ENCODE assay signal across 10 mouse cellular contexts in the genomic region with DNA sequence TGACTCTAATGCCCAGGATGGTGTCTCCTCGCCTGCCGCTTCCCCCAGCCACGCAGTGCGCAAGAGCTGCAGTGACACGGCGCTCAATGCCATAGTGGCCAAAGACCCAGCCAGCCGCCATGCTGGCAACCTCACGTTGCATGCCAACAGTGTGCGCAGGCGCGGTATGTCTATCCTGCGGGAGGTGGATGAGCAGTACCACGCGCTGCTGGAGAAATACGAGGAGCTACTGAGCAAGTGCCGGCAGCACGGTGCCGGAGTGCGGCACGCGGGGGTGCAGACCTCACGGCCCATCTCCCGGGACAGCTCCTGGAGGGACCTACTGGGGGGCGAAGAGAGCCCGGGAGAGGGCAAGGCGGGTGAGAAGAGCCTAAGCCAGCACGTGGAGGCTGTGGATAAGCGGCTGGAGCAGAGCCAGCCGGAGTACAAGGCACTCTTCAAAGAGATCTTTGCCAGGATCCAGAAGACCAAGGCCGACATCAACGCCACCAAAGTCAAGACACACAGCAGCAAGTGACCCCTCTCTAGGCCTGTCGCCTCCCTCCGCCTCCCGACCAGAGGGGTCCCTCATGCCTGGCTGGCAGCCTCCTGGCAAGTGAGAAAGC. TPM values are rescaled to one million over a fixed set of nuclear protein-coding genes. Genes with fewer than 3 reads are reported as not detected.
A peak's percentile ranks its signal among the peaks of the same experiment; 100 is the strongest.
DNase-seq lines count a peak whose midpoint lies in the region; ATAC-seq and TF ChIP-seq lines count a peak whose summit lies in the region.
"Had no signal": no experiment of that assay in that cellular context is flagged by ENCODE, and none has a peak within 500 bp of the region (broad histone marks: within the 10 kb centered on the region; RNA-seq: fewer than 3 reads in every experiment).

No protein-coding gene starts in this region.

- H3K4me1 ChIP-seq in hindbrain, postnatal 0 days (ENCODE audit: insufficient read depth, low read length) = no peaks in the 10 kb centered on the region
- no peaks in the 10 kb centered on the region for H3K4me1 ChIP-seq in hindbrain, embryonic 11.5 days (replicated peaks; ENCODE audit: control insufficient read depth, insufficient read depth, low read length)
- no peaks in the 10 kb centered on the region for H3K4me1 ChIP-seq in liver, embryonic 15.5 days (replicated peaks)
- no peaks in the 10 kb centered on the region for H3K4me1 ChIP-seq in thymus, adult 2 months (replicated peaks; ENCODE audit: control insufficient read depth, insufficient read depth, low read length)

- peak; percentile 39; the same call in 1 of the 2 replicates for ATAC-seq in hindbrain, postnatal 0 days
- ATAC-seq in hindbrain, embryonic 11.5 days (ENCODE audit: low FRiP score) = no peak
- no peak for ATAC-seq in liver, embryonic 15.5 days (ENCODE audit: insufficient read depth)
- ATAC-seq: Patski had no signal

- no peak for TF ChIP-seq POLR2A in thymus, adult 2 months (IDR thresholded peaks at IDR 0.05; ENCODE audit: control insufficient read depth, extremely low read depth, insufficient read depth, low read length, poor library complexity)

- H3K36me3 ChIP-seq in hindbrain, postnatal 0 days (ENCODE audit: insufficient read depth, low read length) = peaks cover 37% of the 10 kb centered on the region
- H3K36me3 ChIP-seq in hindbrain, embryonic 11.5 days (ENCODE audit: control insufficient read depth, insufficient read depth, low read length) = peaks cover 7% of the 10 kb centered on the region; the same call in 1 of the 2 replicates
- H3K36me3 ChIP-seq in liver, embryonic 15.5 days (replicated peaks) = no peaks in the 10 kb centered on the region
- no peaks in the 10 kb centered on the region for H3K36me3 ChIP-seq in thymus, adult 2 months (ENCODE audit: control insufficient read depth, insufficient read depth, low read length)

- WGBS in hindbrain, postnatal 0 days = 62% methylated on average over 34 of the region's 34 CpGs
- WGBS in hindbrain, embryonic 11.5 days = 69% methylated on average over 34 of the region's 34 CpGs
- 66% methylated on average over 34 of the region's 34 CpGs for WGBS in liver, embryonic 15.5 days (ENCODE audit: insufficient replicate concordance)
- 90% methylated on average over 34 of the region's 34 CpGs for WGBS in thymus, adult 2 months

- no peak overlapping the region for H3K4me2 ChIP-seq in hindbrain, postnatal 0 days (ENCODE audit: low read depth, low read length)
- H3K4me2 ChIP-seq in hindbrain, embryonic 11.5 days (replicated peaks; ENCODE audit: low read depth, low read length) = no peak overlapping the region; the same call in 1 of the 2 replicates
- peak overlapping the region; percentile 38 for H3K4me2 ChIP-seq in liver, embryonic 15.5 days

- no peak overlapping the region for H3K9ac ChIP-seq in hindbrain, postnatal 0 days (replicated peaks; ENCODE audit: low read length)
- H3K9ac ChIP-seq in hindbrain, embryonic 11.5 days (ENCODE audit: low read depth, low read length) = no peak overlapping the region
- H3K9ac ChIP-seq in liver, embryonic 15.5 days = no peak overlapping the region

- no peak overlapping the region for H3K27ac ChIP-seq in hindbrain, postnatal 0 days
- no peak overlapping the region for H3K27ac ChIP-seq in hindbrain, embryonic 11.5 days (ENCODE audit: low read depth, low read length)
- H3K27ac ChIP-seq in liver, embryonic 15.5 days (replicated peaks) = no peak overlapping the region
- no peak overlapping the region for H3K27ac ChIP-seq in thymus, adult 2 months (ENCODE audit: control insufficient read depth, insufficient read depth, low read length)

- TF ChIP-seq CTCF in hindbrain, postnatal 0 days (IDR thresholded peaks at IDR 0.05; ENCODE audit: low read depth) = no peak
- TF ChIP-seq CTCF in thymus, adult 2 months (IDR thresholded peaks at IDR 0.05; ENCODE audit: borderline replicate concordance, control insufficient read depth, extremely low read depth, insufficient read depth, low read length, poor library complexity) = no peak

- peak; percentile 50 for DNase-seq in hindbrain, postnatal 0 days (ENCODE audit: low spot score)
- no peak for DNase-seq in hindbrain, embryonic 11.5 days (ENCODE audit: low spot score)
- DNase-seq in adrenal gland, postnatal 10 days = peak; percentile 56
- DNase-seq in cerebellum, postnatal 14 days = peak; percentile 86
- no peak for DNase-seq in thymus, adult 2 months
- DNase-seq in lung, postnatal 25 days (ENCODE audit: low spot score) = no peak
- no peak for DNase-seq in spleen, postnatal 4 days (ENCODE audit: low spot score in 2 of 2)
- DNase-seq: gastrocnemius, postnatal 36 days had no signal

- no peak overlapping the region for H3K4me3 ChIP-seq in hindbrain, postnatal 0 days (ENCODE audit: low read length)
- H3K4me3 ChIP-seq in hindbrain, embryonic 11.5 days (ENCODE audit: low read depth, low read length) = no peak overlapping the region
- H3K4me3 ChIP-seq in liver, embryonic 15.5 days (replicated peaks) = no peak overlapping the region
- H3K4me3 ChIP-seq in thymus, adult 2 months (ENCODE audit: control insufficient read depth, insufficient read depth, low read length) = no peak overlapping the region

- no peaks in the 10 kb centered on the region for H3K27me3 ChIP-seq in hindbrain, postnatal 0 days (ENCODE audit: insufficient read depth, low read length)
- peaks cover 3% of the 10 kb centered on the region; the same call in 1 of the 2 replicates for H3K27me3 ChIP-seq in hindbrain, embryonic 11.5 days (ENCODE audit: control insufficient read depth, insufficient read depth, low read length)
- H3K27me3 ChIP-seq in liver, embryonic 15.5 days = peaks cover 33% of the 10 kb centered on the region
- H3K27me3 ChIP-seq in thymus, adult 2 months (ENCODE audit: control insufficient read depth, insufficient read depth, low read length) = no peaks in the 10 kb centered on the region
- H3K27me3 ChIP-seq: Patski had no signal

- H3K9me3 ChIP-seq in hindbrain, postnatal 0 days (ENCODE audit: low read length) = no peaks in the 10 kb centered on the region
- H3K9me3 ChIP-seq in hindbrain, embryonic 11.5 days (ENCODE audit: control insufficient read depth, low read length) = no peaks in the 10 kb centered on the region
- no peaks in the 10 kb centered on the region for H3K9me3 ChIP-seq in liver, embryonic 15.5 days (replicated peaks)

RNA-seq across cellular contexts. Expression of a gene that starts 9.7 kb away (rescaled TPM):
- 138 and 204 TPM in 2 replicates for total RNA-seq in hindbrain, postnatal 0 days (2014; rRNA removed)
- polyA plus RNA-seq in hindbrain, postnatal 0 days (2015; fragmentation: Nextera tagmentation; extraction: Ambion mirVana) = 205 and 210 TPM in 2 replicates
- polyA plus RNA-seq in hindbrain, embryonic 11.5 days (2014; fragmentation: Nextera tagmentation; extraction: Ambion mirVana) = 226 and 243 TPM in 2 replicates
- total RNA-seq in adrenal gland, postnatal 10 days (2021) = 100 to 1,000 TPM; 147 to 163 TPM
- 78.1 and 78.7 TPM in 2 replicates for polyA plus RNA-seq in liver, embryonic 15.5 days (2015; fragmentation: Nextera tagmentation; extraction: Ambion mirVana)
- 144 and 166 TPM in 2 replicates for polyA plus RNA-seq in thymus, adult 2 months (2012; rRNA removed)

RNA-seq across cellular contexts. Expression of a gene that starts 12.1 kb away (rescaled TPM):
- total RNA-seq in hindbrain, postnatal 0 days (2014; rRNA removed) = 70.8 and 72.3 TPM in 2 replicates
- 17.7 and 18.8 TPM in 2 replicates for polyA plus RNA-seq in hindbrain, postnatal 0 days (2015; fragmentation: Nextera tagmentation; extraction: Ambion mirVana)
- polyA plus RNA-seq in hindbrain, embryonic 11.5 days (2014; fragmentation: Nextera tagmentation; extraction: Ambion mirVana) = 19.0 and 20.0 TPM in 2 replicates
- 10 to 100 TPM; 30.7 to 43.9 TPM for total RNA-seq in adrenal gland, postnatal 10 days (2021)
- polyA plus RNA-seq in liver, embryonic 15.5 days (2015; fragmentation: Nextera tagmentation; extraction: Ambion mirVana) = 1.2 and 1.3 TPM in 2 replicates
- 14.3 and 15.1 TPM in 2 replicates for polyA plus RNA-seq in thymus, adult 2 months (2012; rRNA removed)

RNA-seq across cellular contexts. Expression of a gene that starts 25.9 kb away (rescaled TPM):
- 203 and 240 TPM in 2 replicates for total RNA-seq in hindbrain, postnatal 0 days (2014; rRNA removed)
- 1,097 and 1,122 TPM in 2 replicates for polyA plus RNA-seq in hindbrain, postnatal 0 days (2015; fragmentation: Nextera tagmentation; extraction: Ambion mirVana)
- 899 and 905 TPM in 2 replicates for polyA plus RNA-seq in hindbrain, embryonic 11.5 days (2014; fragmentation: Nextera tagmentation; extraction: Ambion mirVana)
- 1,000 to 10,000 TPM in 1 of 2 experiments, 100 to 1,000 TPM in 1; 968 to 1,066 TPM for total RNA-seq in adrenal gland, postnatal 10 days (2021)
- polyA plus RNA-seq in liver, embryonic 15.5 days (2015; fragmentation: Nextera tagmentation; extraction: Ambion mirVana) = 453 and 509 TPM in 2 replicates
- 118 and 155 TPM in 2 replicates for polyA plus RNA-seq in thymus, adult 2 months (2012; rRNA removed)

RNA-seq across cellular contexts. Expression of a gene that starts 26.1 kb away (rescaled TPM):
- total RNA-seq in hindbrain, postnatal 0 days (2014; rRNA removed) = 19.0 and 21.0 TPM in 2 replicates
- 22.1 and 24.5 TPM in 2 replicates for polyA plus RNA-seq in hindbrain, postnatal 0 days (2015; fragmentation: Nextera tagmentation; extraction: Ambion mirVana)
- polyA plus RNA-seq in hindbrain, embryonic 11.5 days (2014; fragmentation: Nextera tagmentation; extraction: Ambion mirVana) = 21.0 and 27.5 TPM in 2 replicates
- 10 to 100 TPM; 36.4 to 48.6 TPM for total RNA-seq in adrenal gland, postnatal 10 days (2021)
- 4.4 and 5.6 TPM in 2 replicates for polyA plus RNA-seq in liver, embryonic 15.5 days (2015; fragmentation: Nextera tagmentation; extraction: Ambion mirVana)
- polyA plus RNA-seq in thymus, adult 2 months (2012; rRNA removed) = 65.5 and 69.1 TPM in 2 replicates

RNA-seq across cellular contexts. Expression of a gene that starts 26.3 kb away (rescaled TPM):
- total RNA-seq in hindbrain, postnatal 0 days (2014; rRNA removed) = 78.9 and 87.5 TPM in 2 replicates
- polyA plus RNA-seq in hindbrain, postnatal 0 days (2015; fragmentation: Nextera tagmentation; extraction: Ambion mirVana) = 55.3 and 58.1 TPM in 2 replicates
- 10.9 and 15.3 TPM in 2 replicates for polyA plus RNA-seq in hindbrain, embryonic 11.5 days (2014; fragmentation: Nextera tagmentation; extraction: Ambion mirVana)
- total RNA-seq in adrenal gland, postnatal 10 days (2021) = 10 to 100 TPM; 18.7 to 19.8 TPM
- polyA plus RNA-seq in liver, embryonic 15.5 days (2015; fragmentation: Nextera tagmentation; extraction: Ambion mirVana) = 1.1 and 1.5 TPM in 2 replicates
- polyA plus RNA-seq in thymus, adult 2 months (2012; rRNA removed) = 127 and 143 TPM in 2 replicates

Comparison
In these comparisons a context has a peak if more than half of its experiments do, and no peak if none do; other contexts are left out.
1. DNase-seq: peak in hindbrain, postnatal 0 days (single experiment), adrenal gland, postnatal 10 days (single experiment) and cerebellum, postnatal 14 days (2 of 2); none in hindbrain, embryonic 11.5 days (single experiment), thymus, adult 2 months (single experiment), lung, postnatal 25 days (single experiment) and spleen, postnatal 4 days (0 of 2).